Mouse (Mus musculus) heart, adult 2 months (tissue): ENCODE measurements around the gene Ttc9.

ENCODE experiments used
- CTCF ChIP-seq: fragments of 200-600 bp; IDR thresholded peaks from 2 replicates; pipeline ENCODE4 v1.8.1; 2022; ENCODE audit warnings: antibody characterized with exemption, mild to moderate bottlenecking, moderate library complexity
- EP300 ChIP-seq: fragments of 200-500 bp; IDR thresholded peaks from 2 replicates; pipeline ENCODE4 v1.6.1; 2011; ENCODE audit warnings: low read depth, low read length, control low read depth; ENCODE audit not compliant: insufficient read depth
- POLR2A ChIP-seq: fragments of 200-500 bp; IDR thresholded peaks from 2 replicates; pipeline ENCODE4 v1.6.1; 2011; ENCODE audit warnings: mild to moderate bottlenecking, low read depth, low read length, control low read depth; ENCODE audit not compliant: insufficient read depth

- no peak for TF ChIP-seq CTCF
- no peak for TF ChIP-seq POLR2A
- TF ChIP-seq EP300 = no peak
Observed at GRCm38 (mm10) chr12:81679807-81680529, 48.9 kb downstream of the Ttc9 start.
